Mouse (Mus musculus): ENCODE measurements around the gene Psen2. TPM values are rescaled to one million over a fixed set of nuclear protein-coding genes. Genes with fewer than 3 reads are reported as not detected.

The Psen2 gene
- polyA plus RNA-seq (2015; fragmentation: Nextera tagmentation; extraction: Ambion mirVana), result 22.6 and 25.2 TPM in 2 replicates

DNA sequence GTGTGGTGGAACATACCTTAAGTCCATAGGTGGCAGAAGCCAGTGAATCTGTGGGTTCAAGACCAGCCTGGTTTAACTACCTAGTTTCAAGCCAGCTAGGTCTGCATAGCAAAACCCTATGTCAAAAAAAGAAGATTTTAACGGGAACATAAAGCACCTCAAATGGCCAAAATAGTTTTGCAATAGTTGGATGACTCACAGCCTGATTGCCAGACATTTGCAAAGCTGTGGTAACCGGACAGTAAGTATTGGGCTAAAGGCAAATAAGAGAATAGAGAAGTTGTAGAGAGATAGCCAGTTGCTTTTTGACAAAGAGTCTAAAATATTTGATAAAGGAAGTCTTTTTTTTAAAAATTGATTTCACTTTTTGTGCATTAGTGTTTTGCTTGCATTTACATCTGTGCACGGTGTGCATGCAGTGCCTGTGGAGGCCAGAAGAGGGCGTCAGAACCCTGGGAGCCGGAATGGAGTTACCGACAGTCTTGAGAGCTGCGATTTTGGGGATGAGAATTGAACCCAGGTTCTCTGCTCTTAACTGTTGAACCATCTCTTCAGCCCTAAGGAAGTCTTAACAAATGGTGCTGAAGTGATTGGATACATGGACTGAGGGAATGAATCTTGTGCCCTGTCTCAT lies at the start of gene Psen2:
Gene Psen2, minus strand, starts transcription at position 75 of the 634 bp plus-strand sequence.
- Histone ChIP-seq H3K4me3 (ENCODE audit: low read length) (no peak within 1 kb of the TSS), H3K9me3 (ENCODE audit: control insufficient read depth, low read length) (no peaks in the 10 kb centered on the region), H3K27ac (ENCODE audit: low read length) (no peak within 1 kb of the TSS), H3K36me3 (ENCODE audit: control insufficient read depth, insufficient read depth, low read length) (no peaks in the 10 kb centered on the region), H3K27me3 (replicated peaks; ENCODE audit: control insufficient read depth, insufficient read depth, low read length) (no peaks in the 10 kb centered on the region), H3K9ac (ENCODE audit: low read depth, low read length) (no peak within 1 kb of the TSS), H3K4me1 (ENCODE audit: control insufficient read depth, insufficient read depth, low read length) (peaks cover 5% of the 10 kb centered on the region; the same call in 1 of the 2 replicates), H3K4me2 (ENCODE audit: low read depth, low read length) (no peak within 1 kb of the TSS)
- no peak for ATAC-seq
- WGBS, result 37% methylated on average over 7 of the region's 7 CpGs

DNA sequence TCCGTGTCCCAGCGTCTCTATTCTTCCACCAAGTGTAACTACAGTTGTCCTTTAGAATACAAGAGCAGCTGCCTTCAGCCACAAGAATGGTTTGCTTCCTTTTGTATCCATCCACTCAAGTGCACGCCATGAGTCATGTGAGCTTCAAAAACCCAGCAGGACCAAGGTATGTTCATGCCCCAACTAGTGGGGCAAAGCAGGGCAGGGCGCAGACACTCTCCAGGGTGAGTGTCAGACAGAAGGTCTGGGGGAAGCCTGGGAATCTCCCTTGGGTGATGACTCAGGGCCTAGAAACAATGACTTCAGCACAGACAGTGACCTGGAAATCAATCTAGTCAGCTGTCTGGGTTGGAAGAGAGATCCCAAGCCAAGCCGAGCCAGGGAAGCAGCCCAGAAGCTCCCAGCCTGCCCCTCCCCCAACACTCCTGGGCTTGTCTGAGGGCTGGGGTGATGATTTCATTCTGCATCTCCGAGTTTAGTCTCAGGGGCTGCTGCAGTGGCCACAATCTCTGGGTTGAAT lies 49.6 kb upstream of the Psen2 start:
- Histone ChIP-seq H3K36me3 (ENCODE audit: control insufficient read depth, insufficient read depth, low read length) (no peaks in the 10 kb centered on the region), H3K9ac (ENCODE audit: low read depth, low read length) (no peak overlapping the region), H3K27ac (ENCODE audit: low read length) (no peak overlapping the region; the same call in 1 of the 2 replicates), H3K27me3 (replicated peaks; ENCODE audit: control insufficient read depth, insufficient read depth, low read length) (no peaks in the 10 kb centered on the region), H3K4me3 (ENCODE audit: low read length) (no peak overlapping the region), H3K4me2 (ENCODE audit: low read depth, low read length) (no peak overlapping the region), H3K9me3 (ENCODE audit: control insufficient read depth, low read length) (no peaks in the 10 kb centered on the region), H3K4me1 (ENCODE audit: control insufficient read depth, insufficient read depth, low read length) (peaks cover 13% of the 10 kb centered on the region)
- ATAC-seq, result peak; percentile 39; the same call in 1 of the 2 replicates
- WGBS, result 47% methylated on average over 6 of the region's 6 CpGs

DNA sequence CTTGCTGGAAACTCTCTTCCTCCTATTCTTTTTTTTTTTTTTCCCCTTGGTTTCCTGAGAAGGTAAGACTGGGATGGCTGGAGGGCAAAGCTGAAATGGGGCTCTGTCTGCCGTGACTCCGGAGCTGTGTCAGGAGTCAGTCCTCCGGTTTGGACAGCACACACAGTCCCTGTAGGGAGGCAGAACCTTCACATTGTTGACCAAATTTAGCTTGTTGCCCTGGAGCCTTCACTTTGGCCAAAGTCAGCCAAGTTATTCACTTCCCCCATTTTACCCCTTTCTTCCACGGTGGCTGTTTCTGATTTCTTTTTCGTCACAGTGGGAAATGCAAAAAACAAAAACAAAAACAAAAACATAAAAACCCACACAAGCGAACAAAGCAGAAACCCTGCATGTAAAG lies 49.0 kb upstream of the Psen2 start:
- Histone ChIP-seq H3K4me3 (ENCODE audit: low read length) (no peak overlapping the region), H3K36me3 (ENCODE audit: control insufficient read depth, insufficient read depth, low read length) (no peaks in the 10 kb centered on the region), H3K9me3 (ENCODE audit: control insufficient read depth, low read length) (no peaks in the 10 kb centered on the region), H3K27me3 (replicated peaks; ENCODE audit: control insufficient read depth, insufficient read depth, low read length) (no peaks in the 10 kb centered on the region), H3K27ac (ENCODE audit: low read length) (no peak overlapping the region; the same call in 1 of the 2 replicates), H3K4me1 (ENCODE audit: control insufficient read depth, insufficient read depth, low read length) (peaks cover 18% of the 10 kb centered on the region), H3K4me2 (ENCODE audit: low read depth, low read length) (no peak overlapping the region), H3K9ac (ENCODE audit: low read depth, low read length) (no peak overlapping the region)
- ATAC-seq, result no peak
- 68% methylated on average over 6 of the region's 6 CpGs for WGBS

DNA sequence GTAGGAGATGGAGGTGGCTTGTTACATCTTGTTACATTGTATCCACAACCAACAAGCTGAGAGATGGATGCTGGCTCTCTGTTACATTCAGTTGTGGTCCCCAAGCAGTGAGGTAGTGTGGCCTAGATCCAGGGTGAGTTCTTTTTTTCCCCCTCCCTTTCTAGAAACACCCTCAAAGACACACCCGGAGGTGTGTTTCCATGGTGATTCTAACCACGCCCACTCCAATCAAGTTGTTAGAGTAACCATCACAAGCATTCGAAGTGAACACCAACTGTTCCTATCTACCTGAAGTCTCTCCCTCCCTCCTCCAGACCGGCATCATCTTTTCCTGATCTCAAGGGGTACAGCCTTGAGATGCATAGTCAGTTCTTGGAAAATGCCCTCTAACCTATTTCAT lies 45.7 kb upstream of the Psen2 start:
- H3K27me3 ChIP-seq (replicated peaks; ENCODE audit: control insufficient read depth, insufficient read depth, low read length), result no peaks in the 10 kb centered on the region
- H3K4me3 ChIP-seq (ENCODE audit: low read length), result no peak overlapping the region
- no peak overlapping the region for H3K4me2 ChIP-seq (ENCODE audit: low read depth, low read length)
- ATAC-seq, result no peak
- 64% methylated on average over 4 of the region's 4 CpGs for WGBS
- no peak overlapping the region for H3K9ac ChIP-seq (ENCODE audit: low read depth, low read length)
- peaks cover 19% of the 10 kb centered on the region for H3K4me1 ChIP-seq (ENCODE audit: control insufficient read depth, insufficient read depth, low read length)
- no peak overlapping the region for H3K27ac ChIP-seq (ENCODE audit: low read length)
- no peaks in the 10 kb centered on the region for H3K36me3 ChIP-seq (ENCODE audit: control insufficient read depth, insufficient read depth, low read length)
- no peaks in the 10 kb centered on the region for H3K9me3 ChIP-seq (ENCODE audit: control insufficient read depth, low read length)

DNA sequence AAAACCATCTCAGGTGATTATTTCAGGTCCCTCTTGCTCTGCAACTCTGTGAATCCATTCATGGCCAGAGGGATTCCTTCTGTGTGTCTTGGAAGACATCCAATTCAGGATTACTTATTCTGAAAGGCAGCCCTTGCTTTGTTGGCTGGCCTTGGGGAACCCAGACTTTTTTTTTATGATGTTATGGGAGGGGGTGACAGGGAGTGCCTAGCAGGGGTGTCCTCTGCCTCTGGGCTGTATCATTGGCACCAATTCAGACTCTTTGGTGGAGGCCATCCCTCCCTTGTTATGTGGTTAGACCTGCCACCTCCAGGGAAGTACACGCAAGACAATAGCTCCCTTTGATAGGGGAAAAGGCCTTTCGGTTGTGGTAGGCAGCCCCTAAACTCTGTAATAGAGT lies 44.4 kb upstream of the Psen2 start:
- no peak overlapping the region for H3K27ac ChIP-seq (ENCODE audit: low read length)
- no peaks in the 10 kb centered on the region for H3K27me3 ChIP-seq (replicated peaks; ENCODE audit: control insufficient read depth, insufficient read depth, low read length)
- peak; percentile 47; the same call in 1 of the 2 replicates for ATAC-seq
- no peak overlapping the region for H3K4me3 ChIP-seq (ENCODE audit: low read length)
- peaks cover 8% of the 10 kb centered on the region for H3K4me1 ChIP-seq (ENCODE audit: control insufficient read depth, insufficient read depth, low read length)
- H3K9ac ChIP-seq (ENCODE audit: low read depth, low read length), result no peak overlapping the region
- 48% methylated on average over 2 of the region's 2 CpGs for WGBS
- H3K9me3 ChIP-seq (ENCODE audit: control insufficient read depth, low read length), result no peaks in the 10 kb centered on the region
- no peak overlapping the region for H3K4me2 ChIP-seq (ENCODE audit: low read depth, low read length)
- no peaks in the 10 kb centered on the region for H3K36me3 ChIP-seq (ENCODE audit: control insufficient read depth, insufficient read depth, low read length)

DNA sequence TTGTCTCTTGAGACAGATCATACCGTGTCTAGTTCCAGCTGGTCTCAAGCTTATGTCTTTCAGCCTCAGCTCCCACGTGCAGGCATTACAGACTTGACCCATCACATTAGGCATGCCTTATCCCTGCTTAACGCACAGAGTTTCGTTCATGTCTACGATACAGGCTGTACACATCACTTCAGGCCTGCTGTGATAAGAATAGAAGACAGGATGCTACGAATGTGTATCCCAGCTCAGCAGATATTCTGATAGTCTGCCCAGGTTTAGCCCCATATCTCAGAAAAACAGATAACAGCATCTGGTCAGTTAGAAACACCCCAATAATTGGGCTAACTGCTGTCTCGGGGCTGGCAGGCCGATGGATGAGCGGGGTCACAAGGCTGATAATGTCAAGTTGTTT lies 43.7 kb upstream of the Psen2 start:
- H3K27ac ChIP-seq (ENCODE audit: low read length), result no peak overlapping the region
- H3K9ac ChIP-seq (ENCODE audit: low read depth, low read length), result no peak overlapping the region
- H3K4me2 ChIP-seq (ENCODE audit: low read depth, low read length), result no peak overlapping the region
- peaks cover 11% of the 10 kb centered on the region for H3K4me1 ChIP-seq (ENCODE audit: control insufficient read depth, insufficient read depth, low read length)
- H3K27me3 ChIP-seq (replicated peaks; ENCODE audit: control insufficient read depth, insufficient read depth, low read length), result no peaks in the 10 kb centered on the region
- no peak for ATAC-seq
- H3K9me3 ChIP-seq (ENCODE audit: control insufficient read depth, low read length), result no peaks in the 10 kb centered on the region
- H3K4me3 ChIP-seq (ENCODE audit: low read length), result no peak overlapping the region
- WGBS, result 65% methylated on average over 9 of the region's 9 CpGs
- no peaks in the 10 kb centered on the region for H3K36me3 ChIP-seq (ENCODE audit: control insufficient read depth, insufficient read depth, low read length)

DNA sequence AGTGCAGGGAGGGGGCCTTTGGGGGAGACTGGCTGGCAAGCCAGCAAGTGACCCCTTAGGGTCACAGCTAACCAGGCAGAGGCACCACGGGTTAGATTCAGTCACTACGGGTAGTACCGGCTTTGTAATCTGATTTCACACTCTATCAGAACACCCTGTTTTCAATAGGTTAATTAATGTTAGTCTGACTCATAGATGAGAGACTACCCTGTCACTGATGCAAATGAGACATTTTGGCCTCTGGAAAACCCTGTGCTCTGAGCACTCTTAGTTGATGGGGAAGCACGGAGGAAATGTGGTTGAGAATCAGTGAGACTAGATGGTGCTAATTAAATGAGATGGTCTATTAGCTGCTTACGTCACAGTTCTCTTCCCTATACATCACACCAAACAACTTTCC lies 40.4 kb upstream of the Psen2 start:
- H3K4me1 ChIP-seq (ENCODE audit: control insufficient read depth, insufficient read depth, low read length), result peaks cover 19% of the 10 kb centered on the region
- H3K4me3 ChIP-seq (ENCODE audit: low read length), result no peak overlapping the region
- H3K27ac ChIP-seq (ENCODE audit: low read length), result peak overlapping the region; percentile 85
- no peak overlapping the region for H3K4me2 ChIP-seq (ENCODE audit: low read depth, low read length)
- H3K36me3 ChIP-seq (ENCODE audit: control insufficient read depth, insufficient read depth, low read length), result no peaks in the 10 kb centered on the region
- no peak overlapping the region for H3K9ac ChIP-seq (ENCODE audit: low read depth, low read length)
- ATAC-seq, result no peak
- no peaks in the 10 kb centered on the region for H3K9me3 ChIP-seq (ENCODE audit: control insufficient read depth, low read length)
- 72% methylated on average over 5 of the region's 5 CpGs for WGBS
- H3K27me3 ChIP-seq (replicated peaks; ENCODE audit: control insufficient read depth, insufficient read depth, low read length), result no peaks in the 10 kb centered on the region

DNA sequence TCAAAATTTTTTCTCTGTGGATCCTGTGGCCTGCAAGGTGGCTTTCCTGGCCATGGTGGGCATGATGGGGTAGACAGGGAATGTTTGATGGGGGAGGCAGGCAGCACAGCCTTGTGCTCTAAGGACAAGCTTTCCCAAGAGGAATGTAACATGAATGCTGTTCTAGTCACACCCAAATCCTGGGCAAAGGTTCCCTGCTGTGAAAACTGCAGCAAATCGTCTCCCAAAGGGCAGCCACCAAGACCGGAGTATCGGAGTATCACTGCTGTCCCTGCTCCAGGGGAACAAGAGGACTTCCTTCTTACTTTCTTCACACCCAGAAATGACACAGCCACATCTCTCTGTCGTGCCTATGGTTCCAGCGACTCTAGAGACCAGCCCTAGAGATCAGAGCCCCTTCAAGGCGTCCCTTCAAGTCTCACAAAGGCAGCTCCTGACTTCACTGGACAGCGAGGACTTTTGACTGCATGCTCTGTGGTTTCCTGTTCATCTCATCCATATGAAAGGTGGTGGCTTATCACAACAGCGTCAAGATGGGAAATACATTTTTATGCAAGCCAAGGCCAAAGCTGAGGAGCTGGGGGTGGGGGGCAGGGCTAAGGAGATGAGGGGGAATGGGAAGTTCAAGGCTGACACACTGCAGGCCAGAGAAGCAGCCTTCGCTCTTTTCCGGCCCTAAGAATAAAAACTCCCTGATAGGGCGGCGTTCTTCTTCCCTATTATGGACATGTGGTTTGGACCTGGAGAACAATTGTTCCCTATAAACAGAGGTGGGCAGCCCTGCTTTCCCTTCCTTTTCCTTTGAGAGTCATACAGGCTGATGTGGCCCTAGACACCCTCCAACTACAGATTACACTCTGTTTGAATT lies 39.2 kb upstream of the Psen2 start:
- Histone ChIP-seq H3K27ac (ENCODE audit: low read length) (peak overlapping the region; percentile 85), H3K4me3 (ENCODE audit: low read length) (no peak overlapping the region; the same call in 1 of the 2 replicates), H3K27me3 (replicated peaks; ENCODE audit: control insufficient read depth, insufficient read depth, low read length) (no peaks in the 10 kb centered on the region), H3K9me3 (ENCODE audit: control insufficient read depth, low read length) (no peaks in the 10 kb centered on the region), H3K9ac (ENCODE audit: low read depth, low read length) (peak overlapping the region; percentile 35; the same call in 1 of the 2 replicates), H3K36me3 (ENCODE audit: control insufficient read depth, insufficient read depth, low read length) (no peaks in the 10 kb centered on the region), H3K4me2 (ENCODE audit: low read depth, low read length) (peak overlapping the region; percentile 7; the same call in 1 of the 2 replicates), H3K4me1 (ENCODE audit: control insufficient read depth, insufficient read depth, low read length) (peaks cover 16% of the 10 kb centered on the region)
- peak; percentile 58 for ATAC-seq
- 46% methylated on average over 12 of the region's 12 CpGs for WGBS

DNA sequence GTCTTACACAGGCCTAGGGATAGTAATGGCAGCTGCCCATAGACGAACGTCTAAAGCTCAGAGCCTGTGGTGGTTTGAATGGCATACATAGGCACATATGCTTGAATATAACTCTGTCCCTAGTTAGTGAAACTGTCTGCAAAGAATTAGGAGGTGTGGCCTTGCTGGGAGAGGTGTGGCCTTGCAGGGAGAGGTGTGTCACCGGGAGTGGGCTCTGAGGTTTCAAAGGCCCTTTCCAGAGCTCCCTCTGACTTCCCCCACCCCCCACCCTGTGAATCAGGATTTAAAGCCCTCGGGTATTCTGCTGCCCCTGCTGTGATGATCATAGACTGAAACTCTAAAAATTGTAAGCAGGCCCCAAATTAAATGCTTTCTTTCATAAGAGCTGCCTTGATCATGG lies 37.8 kb upstream of the Psen2 start:
- H3K4me1 ChIP-seq (ENCODE audit: control insufficient read depth, insufficient read depth, low read length), result peaks cover 13% of the 10 kb centered on the region
- no peak overlapping the region for H3K9ac ChIP-seq (ENCODE audit: low read depth, low read length)
- ATAC-seq, result peak; percentile 65
- H3K4me3 ChIP-seq (ENCODE audit: low read length), result no peak overlapping the region
- no peak overlapping the region for H3K27ac ChIP-seq (ENCODE audit: low read length)
- H3K27me3 ChIP-seq (replicated peaks; ENCODE audit: control insufficient read depth, insufficient read depth, low read length), result no peaks in the 10 kb centered on the region
- H3K36me3 ChIP-seq (ENCODE audit: control insufficient read depth, insufficient read depth, low read length), result no peaks in the 10 kb centered on the region
- 43% methylated on average over 4 of the region's 4 CpGs for WGBS
- no peak overlapping the region for H3K4me2 ChIP-seq (ENCODE audit: low read depth, low read length)
- no peaks in the 10 kb centered on the region for H3K9me3 ChIP-seq (ENCODE audit: control insufficient read depth, low read length)

Measured in intestine, embryonic 16.5 days (tissue).